Mouse (Mus musculus): ENCODE measurements around the gene Tgfbr3.
A peak's percentile ranks its signal among the peaks of the same experiment; 100 is the strongest.

DNA sequence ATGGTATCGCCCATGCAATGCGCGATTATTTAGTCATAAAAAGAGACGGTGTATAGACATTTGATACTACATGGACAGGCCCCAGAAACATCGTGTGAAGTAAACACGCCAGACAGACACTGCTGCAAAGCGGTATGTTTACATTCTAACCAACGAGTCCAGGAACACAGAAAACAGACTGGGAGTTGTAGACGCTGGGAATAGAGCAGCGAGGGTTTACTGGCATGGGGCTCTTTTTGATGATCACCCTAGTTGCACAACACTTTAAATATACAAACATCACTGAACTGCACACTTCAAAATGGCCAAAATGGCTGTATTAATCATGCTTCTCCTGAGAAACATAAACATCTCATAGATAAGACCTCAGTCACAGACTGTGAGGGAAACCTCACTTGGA is 100.9 kb downstream of the Tgfbr3 start:
- TF ChIP-seq CTCF (IDR thresholded peaks at IDR 0.05; ENCODE audit: low read depth) (no peak), EP300 (IDR thresholded peaks at IDR 0.05; ENCODE audit: low read depth) (peak; percentile 44; the same call in 1 of the 2 replicates)
